Mouse (Mus musculus): ENCODE data around the gene Tinagl1.

The Tinagl1 gene

GRCm38 (mm10) chr4:130141786-130142185 is 33.1 kb downstream of the Tinagl1 start:
- no peak for DNase-seq (ENCODE audit: low spot score in 2 of 2)

DNA sequence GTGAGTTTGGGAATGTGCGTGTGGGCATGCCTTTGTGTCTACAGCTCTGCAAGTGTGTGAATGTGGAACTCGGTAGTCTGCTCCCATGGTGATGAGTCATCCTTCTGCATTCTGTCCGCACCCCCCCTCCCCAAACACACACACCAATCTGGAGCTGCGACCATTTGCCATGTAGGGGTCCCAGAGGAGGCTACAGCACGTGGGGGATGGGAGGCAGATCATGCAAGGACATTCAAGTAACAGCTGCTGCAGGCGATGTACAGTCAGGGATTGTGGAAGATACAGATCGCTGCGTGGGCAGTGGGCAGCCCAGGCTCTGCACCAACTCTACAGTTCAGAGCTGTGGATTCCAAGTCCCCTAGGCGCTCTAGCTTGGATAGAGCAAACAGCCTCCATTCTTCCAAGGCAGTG is 33.9 kb downstream of the Tinagl1 start:
- DNase-seq (ENCODE audit: low spot score in 2 of 2): peak; percentile 54 to 83

DNA sequence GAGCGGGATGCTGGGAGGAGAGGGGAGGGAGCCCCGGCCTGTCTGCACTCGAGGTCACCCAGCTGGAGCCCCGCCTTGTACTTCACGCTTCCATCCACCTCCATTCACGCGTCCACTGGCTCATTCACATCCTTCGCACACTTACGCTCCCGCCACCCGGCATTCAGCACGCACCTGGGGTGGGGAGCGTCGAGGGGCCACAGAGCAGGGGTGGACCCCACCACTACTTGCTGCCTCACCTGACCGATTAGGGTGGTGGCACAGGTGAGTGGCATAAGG is 35.8 kb downstream of the Tinagl1 start, which contains the start of gene Hcrtr1:
TSS of gene Hcrtr1 (minus strand) at position 146 of the 279 bp plus-strand sequence.
- DNase-seq (ENCODE audit: low spot score in 2 of 2): no peak

DNA sequence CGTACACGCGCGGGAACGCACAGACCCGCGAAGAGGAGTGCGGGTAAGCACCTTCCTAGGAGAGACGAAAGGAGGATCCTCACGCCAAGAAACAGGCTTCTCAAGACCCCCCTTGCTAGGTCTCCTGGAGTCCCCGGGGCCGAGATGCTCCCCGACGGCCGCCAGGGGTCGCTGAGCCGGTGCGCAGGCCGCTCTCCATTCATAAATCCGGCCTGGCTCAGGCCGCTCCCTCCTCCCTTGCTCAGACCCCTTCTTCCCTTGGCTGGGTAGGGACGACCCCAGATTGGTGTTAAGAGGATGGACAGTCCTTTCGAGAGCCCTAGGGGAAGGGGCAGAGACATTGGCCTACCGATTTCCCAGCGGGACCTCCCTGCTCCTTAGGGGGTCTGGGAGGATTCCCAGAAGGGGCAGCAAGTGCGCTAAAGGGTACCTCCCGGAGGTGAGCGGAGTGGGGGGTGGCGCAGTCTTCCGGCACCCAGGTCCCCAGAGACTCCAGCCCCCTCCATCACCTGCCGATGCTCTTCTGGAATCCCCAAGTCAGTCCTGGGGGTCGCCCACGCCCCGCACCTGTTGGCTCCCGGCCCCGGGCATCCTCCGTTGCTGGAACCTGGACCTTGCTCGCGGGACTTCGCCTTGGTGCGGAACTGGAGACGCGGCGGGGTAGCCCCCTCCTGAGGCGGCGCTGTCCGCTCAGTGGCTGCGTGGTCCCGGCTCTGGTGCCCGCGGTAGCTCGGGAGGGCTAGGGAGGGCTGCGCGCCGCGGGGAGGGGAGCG is 36.3 kb downstream of the Tinagl1 start:
- peak in 1 of 2 experiments; percentile 76 for DNase-seq (ENCODE audit: low spot score in 2 of 2)

DNA sequence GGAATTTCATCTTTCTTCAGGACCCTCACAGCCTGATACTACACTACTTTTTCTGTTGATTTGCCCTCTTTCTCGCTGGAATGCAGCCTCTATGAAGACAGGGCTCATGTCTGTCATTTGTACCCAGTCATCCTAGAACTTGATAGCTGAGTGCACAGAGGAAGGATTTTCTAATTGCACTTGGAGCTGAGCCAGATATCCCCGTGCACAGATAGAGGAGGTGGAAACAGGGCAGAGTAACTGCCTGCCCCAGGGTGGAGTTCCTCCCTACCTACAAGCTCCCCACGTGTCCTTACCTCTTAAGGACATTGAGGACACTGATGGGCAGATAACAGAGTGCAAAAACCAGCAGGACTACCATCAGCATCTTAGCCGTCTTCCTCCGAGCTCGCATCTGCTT is 41.5 kb downstream of the Tinagl1 start:
- DNase-seq (ENCODE audit: low spot score in 2 of 2): no peak

GRCm38 (mm10) chr4:130131448-130132105 is 43.3 kb downstream of the Tinagl1 start:
- DNase-seq (ENCODE audit: low spot score in 2 of 2): no peak

- DNase-seq (ENCODE audit: low spot score in 2 of 2): no peak
Measured at GRCm38 (mm10) chr4:130130641-130131350, 44.1 kb downstream of the Tinagl1 start.

GRCm38 (mm10) chr4:130130082-130130481 is 44.8 kb downstream of the Tinagl1 start:
- DNase-seq (ENCODE audit: low spot score in 2 of 2): no peak

- DNase-seq (ENCODE audit: low spot score in 2 of 2): no peak
Measured at GRCm38 (mm10) chr4:130128907-130129306, 46.0 kb downstream of the Tinagl1 start.

DNA sequence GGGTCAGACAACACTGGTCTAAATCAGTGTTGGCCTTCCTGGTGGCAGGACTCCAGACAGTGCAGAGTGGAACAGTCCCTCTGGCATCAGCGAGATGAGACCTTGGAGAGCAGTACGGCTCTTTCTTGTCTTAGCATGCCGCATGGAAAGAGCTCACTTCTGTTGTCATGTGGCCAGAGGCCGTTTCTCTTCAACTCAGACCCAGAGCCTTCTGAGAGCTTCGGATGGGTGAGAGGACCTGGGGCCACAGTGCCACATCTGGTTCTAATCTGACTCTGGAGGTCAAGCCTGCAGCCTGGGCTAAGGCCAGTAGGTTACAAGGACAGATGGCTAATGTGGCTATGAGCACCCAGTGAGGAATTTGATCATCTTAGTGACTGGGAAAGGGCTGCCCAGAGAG is 49.0 kb downstream of the Tinagl1 start:
- no peak for DNase-seq (ENCODE audit: low spot score in 2 of 2)

DNA sequence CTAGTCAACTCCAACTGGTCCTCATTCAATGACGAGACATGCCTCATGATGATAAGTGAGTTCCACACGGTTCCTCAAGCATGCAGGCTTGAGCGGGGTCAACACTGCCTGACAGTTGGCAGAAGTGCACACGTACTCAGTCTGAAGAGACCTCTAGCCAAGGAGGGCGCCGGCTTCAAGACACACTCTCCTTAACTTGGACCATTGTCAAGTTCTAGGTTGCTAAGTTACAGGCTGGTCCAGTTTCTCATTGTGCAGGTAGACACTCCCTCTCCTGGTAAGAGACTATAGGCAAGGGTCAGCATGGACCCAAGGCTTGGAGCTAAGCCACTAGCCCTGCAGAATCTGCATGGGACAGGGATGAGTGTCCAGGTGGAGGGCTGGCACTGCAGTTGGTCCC is 49.8 kb downstream of the Tinagl1 start:
- DNase-seq (ENCODE audit: low spot score in 2 of 2): no peak

GRCm38 (mm10) chr4:130124110-130124509 is 50.8 kb downstream of the Tinagl1 start:
- no peak for DNase-seq (ENCODE audit: low spot score in 2 of 2)

DNA sequence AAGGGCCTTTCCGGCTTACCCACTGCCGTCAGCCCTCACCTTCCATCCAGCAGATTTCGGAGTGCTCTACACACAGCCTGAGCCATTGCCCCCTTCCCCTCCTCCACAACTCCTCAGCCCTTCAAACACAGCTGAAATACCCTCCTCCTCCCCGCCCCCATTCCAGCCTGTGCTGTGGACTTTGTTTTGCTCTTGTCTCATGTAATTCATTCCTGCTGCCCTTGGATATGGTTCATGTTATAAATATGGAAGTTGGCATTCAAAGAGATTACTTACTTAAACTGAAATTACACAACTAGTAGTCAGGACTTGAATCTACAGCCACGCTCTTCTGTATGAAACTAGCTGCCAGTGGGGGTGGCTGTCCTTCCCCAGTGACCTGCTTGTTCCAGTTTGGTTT is 51.9 kb downstream of the Tinagl1 start:
- DNase-seq (ENCODE audit: low spot score in 2 of 2): no peak

DNA sequence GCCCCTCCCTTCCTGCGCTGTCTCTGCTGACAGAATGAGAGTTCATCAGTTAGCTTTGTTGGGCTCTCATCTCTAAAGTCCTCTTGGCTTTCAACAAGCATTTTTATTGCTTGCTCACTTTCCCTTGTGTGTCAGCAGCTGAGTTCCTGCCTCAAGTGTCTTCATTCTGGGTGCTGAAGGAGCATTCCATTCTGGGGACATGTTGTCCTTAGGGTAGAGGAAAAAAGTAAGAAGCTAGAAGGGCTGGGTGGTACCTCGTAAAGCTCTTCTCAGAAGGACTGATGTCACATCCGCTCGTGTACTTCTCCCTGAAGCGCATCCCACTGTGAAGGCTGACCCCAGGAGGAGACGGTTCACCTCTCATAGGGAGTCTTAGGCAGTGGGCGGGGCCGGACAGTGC is 53.4 kb downstream of the Tinagl1 start:
- DNase-seq (ENCODE audit: low spot score in 2 of 2): no peak

DNA sequence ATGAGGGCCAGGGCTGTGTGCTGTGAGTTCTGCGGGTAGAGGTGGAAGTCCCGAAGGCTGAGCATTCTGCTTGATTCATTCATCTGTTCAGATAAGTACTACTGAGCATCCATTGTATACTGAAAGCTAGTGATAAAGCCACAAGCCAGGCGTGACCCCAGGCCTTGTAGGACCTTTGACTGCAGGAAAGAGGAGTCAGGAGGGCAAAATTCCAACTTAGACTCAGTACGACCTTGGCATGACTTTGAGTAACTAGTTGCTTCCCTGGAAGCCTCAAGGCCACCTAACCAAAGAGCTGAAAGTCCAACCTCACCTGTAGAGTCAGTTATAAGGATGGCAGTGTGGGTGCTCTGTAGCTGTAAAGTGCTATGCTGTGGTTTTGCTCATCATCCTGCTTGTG is 54.2 kb downstream of the Tinagl1 start:
- DNase-seq (ENCODE audit: low spot score in 2 of 2): no peak
